Mouse (Mus musculus) ovary, postnatal 14 days (tissue): ENCODE measurements at regions not wholly inside any gene's neighbourhood (a gene's known extent, or its start where the extent isn't known, plus 50 kb on each side); places are given as distances from the start of the nearest gene placed in this dataset.

Source experiments
- DNase-seq: peaks from one replicate; pipeline ENCODE4 v3.0.0; 2022; ENCODE audit warnings: low spot score

DNA sequence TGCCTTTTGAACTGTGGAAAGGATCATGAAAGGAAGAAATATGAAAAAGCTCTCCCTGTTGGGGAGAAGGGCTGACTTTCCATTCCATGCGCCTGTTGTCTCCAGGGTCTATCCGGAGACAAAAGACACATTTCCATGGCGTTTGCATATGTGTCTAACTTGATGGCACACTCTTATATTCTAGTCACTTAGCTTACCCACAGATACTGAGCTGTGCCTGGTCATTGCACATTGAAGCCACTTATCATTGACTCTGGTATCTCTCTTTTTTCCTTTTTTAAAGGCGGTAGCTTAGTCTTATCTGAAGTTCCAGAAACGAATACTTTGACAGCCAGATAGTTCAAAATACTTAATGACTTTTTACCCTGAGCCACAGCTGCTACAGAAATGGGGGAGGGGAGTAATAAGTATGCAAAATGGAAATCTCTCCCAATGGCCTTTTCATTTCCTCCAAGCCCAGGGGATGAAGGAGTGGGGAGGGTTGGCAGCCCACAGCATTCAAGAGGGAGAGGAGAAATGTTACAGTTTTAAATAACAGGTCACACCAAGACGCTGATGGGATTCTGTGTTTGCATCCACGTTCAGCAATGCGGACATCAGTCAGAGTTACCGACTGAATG lies 137.9 kb upstream of the Slc35f3 start:
- no peak for DNase-seq

DNA sequence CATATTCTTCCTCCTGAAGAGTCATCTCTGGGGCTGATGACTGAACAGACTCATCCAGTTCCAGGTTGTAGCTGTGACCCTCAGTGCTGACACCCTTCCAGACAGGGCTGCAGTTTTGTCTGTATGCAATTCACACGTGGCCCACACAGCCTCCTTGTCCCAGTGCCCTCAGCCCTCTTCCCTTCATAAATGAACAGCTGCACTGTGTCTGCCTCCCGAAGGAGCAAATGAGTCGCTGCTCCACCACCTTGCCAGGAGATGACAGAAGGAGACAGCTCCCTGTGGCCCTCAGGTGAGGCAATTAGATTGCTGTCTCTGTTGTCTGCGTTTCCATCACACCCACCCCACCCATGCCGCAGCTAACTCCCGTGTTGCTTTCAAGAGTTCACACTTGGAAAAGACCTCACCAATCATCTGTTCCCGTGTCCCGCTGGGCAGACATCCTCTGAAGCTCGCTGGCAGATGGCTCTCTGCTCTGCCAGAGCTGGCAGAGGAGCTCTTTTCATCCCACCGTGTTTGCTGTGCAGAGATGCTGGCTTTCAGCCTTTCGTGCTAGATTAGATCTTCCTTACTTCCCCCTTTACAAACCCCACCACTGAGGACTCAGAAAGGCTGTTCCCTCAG lies 135.5 kb upstream of the Slc35f3 start:
- DNase-seq = no peak

DNA sequence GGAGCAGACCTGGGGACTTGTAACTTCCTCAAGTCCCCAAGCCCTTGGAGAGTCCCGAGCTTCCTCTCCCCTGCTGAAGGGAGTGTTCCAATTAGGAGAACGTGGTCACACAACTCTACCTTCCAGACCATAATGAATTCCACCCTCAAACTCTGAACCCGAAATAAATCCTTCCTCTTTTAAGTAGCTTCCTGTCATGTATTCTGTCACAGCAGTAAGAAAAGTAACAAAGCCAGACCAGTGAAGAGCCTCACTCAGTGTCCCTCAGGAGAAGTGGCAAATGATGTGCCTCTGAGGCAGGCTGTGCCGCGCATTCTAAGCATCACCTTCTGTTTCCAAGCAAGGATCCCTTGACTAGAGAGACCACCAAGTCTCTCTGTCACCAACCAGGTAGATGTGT lies 134.4 kb upstream of the Slc35f3 start:
- DNase-seq = no peak

DNA sequence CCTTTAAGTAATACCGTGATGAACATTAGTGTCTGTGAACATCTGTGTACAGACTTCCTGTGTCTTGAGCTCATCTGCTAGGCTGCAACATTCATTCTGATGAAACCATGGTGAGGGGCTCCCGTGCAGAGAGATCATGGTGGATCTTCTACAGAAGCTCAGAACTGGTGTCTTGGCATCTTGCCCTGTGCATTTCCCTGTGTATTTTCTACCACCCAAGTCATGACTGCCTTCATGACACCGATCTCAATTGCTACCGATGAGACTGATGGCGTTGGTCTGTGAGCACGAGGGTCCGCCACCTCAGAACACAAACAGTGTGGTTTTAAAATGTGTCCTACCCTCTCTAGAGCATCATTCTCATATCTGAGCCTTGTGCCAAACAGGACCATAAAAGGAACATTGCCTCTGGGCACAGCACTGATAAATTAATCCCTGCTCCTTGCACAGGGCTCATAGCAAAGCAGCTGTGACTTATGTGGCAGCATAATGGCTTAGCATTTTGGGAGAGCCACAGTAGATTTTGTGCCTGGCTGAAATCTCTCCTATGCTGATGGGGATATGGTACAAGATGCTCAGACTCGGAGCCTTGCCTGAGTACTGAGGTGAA lies 132.8 kb upstream of the Slc35f3 start:
- no peak for DNase-seq

DNA sequence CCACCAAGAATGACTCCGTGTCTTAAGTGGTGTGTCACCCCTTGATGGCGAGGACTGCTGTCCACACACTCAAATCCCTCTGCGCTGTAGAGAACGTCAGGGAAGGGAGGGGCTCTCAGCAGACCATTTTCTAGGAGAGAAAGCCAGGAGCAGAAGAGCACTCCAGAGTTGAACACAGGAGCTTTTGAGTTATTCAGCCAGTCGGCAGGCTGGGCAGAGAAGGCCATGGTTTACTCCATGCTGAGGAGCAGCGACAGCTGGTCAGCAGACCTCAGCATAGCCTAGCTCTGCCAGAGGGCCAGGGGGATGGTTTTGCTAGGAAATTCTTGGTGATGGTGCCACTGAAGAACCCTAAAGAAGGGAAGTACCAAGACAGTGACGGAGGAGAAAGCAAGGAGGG lies 132.0 kb upstream of the Slc35f3 start:
- DNase-seq = no peak

DNA sequence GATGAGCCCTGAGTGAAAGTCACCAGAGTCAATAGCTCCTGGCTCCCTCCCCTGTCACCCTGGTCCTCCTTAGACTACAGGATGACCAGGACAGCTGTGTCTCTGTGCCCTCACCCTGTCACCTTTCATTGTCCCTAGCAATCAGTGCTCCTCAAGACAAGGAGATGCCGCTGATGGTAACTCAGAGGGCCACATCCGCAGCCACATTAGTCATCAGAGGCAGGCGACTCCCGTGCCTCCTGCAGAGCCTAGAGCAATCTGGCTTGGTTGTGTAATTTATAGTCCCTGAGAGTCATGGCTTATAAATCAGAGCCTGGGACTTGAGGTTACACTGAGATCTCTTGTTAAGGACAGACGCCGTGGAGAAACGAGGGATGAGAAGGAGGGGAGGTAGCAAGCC lies 123.9 kb upstream of the Slc35f3 start:
- DNase-seq = no peak

DNA sequence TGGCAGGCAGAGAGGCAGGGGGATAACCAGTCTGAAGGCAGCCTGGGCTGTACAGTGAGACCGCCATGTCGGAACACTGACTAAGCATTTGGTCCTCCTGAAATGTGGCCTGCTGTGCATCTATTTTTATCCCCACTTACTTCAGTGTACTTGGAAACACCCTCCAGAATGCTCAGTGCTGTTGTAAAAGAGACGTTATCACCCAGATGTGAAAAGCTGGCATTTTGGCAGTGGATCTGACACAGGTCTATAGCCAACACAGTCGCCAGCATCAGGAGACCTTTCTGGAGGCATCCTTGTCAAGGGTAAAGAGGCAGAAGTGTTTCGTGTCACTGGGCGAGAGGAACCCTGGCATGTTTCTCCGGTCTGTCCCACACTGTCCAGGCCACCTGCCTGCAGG lies 122.1 kb upstream of the Slc35f3 start:
- DNase-seq = no peak

DNA sequence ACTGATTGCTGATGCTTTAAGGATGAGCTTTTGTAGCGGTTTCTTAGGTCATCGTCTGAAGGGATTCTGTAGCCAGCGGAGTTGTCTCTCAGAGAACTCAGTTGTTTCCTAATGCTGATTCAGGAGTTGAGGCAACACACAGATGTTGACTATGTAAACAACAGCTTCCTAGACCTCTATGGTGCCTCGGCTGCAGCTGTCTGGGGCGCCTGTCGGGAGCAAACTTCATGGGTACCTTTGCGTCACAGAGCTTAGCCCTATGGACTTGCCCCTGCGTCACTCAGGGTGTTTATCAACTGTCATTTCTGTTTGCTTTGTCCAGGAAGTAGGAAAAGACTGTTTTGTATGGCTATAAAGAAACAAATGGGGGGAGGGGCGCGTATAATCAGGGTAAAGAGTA lies 120.5 kb upstream of the Slc35f3 start:
- DNase-seq = no peak

DNA sequence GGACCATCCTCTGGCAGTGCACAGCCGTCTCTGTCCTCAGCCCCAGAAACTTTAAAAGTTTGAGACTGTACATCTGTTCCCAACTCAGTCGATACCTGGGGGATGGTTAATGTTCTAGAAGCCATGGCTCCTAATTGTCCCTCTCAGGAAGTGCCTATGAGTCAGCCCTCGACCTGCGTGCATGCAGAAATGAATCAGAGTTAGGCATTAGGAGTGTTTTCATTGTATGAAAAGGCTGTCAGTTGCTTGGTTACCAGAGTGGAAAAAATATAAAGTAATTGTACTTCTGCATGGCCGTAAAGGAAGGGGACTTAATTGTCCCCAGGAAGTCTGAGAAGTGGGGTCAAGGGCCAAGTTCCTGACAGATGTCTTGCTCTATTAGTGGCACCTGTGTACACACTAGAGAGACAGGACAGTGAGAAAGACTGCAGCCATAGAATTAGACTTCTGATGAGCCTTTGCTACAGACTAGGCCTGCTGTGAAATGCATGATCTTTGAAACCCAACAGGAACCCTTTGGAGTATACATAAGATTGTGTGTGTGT lies 109.5 kb upstream of the Slc35f3 start:
- no peak for DNase-seq

DNA sequence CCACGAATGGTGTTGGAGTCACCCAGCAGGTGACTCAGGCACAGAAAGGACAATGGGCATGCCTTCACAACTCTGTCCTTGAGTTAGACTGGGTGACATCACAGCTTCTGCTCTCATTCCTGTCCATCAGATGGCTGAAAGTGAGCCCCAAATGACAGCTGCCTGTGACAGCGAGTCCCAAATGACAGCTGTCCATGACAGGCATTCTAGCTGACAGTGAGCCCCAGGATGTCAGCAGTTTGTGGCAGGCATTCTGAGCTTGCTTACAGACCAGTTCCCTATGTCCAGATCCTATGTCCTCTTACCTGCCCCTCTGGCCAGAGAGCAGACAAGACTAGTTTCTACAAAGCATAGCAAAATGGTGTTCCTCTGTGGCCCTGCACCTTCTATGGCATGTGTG lies 102.7 kb upstream of the Slc35f3 start:
- no peak for DNase-seq

DNA sequence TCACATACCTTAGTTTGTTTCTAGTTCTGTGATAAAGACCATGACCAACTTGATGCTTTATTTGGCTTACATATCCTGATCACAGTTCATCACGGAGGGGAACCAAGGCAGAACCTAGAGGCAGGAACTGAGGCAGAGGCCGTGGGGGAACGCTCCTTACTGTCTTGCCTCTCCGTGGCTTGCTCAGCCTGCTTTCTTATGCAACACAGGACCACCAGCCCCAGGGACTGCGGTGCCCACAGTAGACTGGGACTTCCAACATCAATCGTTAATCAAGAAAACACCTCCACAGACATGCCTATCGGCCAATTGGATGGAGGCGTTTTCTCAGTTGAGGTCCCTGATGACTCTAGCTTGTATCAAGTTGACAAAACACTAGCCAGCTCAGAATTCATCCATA lies 87.8 kb upstream of the Slc35f3 start:
- no peak for DNase-seq

DNA sequence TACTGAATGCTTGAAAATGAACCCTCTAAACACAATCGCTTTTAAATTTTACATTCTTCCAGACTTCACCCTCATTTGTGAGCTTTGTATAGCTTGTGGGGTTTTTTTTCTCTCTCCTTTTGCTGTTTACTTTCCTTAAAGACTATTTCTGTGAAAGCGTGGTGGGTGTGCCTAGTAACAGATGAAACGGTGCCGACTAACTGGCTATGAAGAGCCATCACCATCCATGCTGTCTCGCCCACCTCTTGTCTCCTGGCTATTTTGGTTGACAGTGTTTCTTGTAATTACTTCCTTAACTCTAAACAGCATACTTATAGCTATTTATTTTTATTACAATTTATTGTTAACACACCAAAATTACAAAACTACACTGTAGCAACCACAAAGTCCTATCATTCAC lies 85.6 kb upstream of the Slc35f3 start:
- DNase-seq = no peak

DNA sequence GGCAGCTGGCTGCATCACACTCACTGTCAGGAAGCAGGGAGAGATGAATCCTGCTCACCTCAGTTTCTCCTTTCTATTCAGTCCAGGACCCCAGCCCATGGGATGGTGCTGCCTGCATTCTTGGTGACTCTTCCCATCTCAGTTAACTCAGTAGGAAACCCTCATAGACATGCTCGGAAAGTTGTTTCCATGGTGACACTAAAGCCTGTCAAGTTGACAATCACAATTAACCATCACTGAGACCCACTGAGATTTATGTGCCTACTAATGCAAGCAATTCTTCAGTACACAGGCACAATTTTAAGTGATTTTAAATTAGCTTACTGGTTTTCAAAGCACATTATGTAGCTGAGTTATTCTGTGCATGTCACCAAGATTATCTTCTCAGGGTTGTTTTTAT lies 83.8 kb upstream of the Slc35f3 start:
- DNase-seq = no peak

DNA sequence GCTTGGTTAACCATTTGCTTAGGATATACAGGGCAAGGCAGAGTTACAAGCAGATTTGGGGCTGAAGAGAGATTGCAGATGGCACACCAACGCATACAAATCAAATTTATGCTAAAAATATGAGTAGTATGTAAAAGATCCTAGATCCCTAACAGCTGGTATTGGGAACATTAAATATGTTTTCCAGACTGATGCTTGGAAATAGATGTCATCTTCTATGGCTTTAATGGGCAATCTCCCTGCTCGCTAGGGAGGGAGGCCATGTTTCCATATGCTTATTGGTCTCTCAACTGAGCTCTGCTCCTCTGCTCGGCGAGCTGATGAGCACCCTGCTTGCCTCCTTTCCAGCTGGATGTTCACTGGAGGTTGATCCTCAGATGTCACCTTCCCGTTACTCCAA lies 82.0 kb upstream of the Slc35f3 start:
- no peak for DNase-seq

DNA sequence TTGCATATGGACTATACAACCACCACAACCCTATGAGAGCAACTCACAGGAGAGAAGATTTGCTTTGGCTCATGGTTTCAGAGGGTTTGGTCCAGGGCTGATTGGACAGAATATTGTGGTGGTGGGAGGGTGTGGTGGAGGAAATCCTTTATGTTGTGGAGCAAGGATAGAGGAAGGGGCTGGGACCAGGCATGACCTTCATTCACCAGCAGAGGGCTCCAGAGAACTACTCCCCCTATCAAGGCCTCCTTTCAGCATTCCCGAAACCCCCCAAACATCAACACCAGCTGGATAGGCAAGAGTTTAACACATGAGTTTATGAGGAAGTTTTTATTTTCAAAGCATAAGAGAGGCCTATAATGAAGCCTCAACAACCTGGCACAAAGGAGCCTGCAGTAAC lies 76.7 kb upstream of the Slc35f3 start:
- no peak for DNase-seq

DNA sequence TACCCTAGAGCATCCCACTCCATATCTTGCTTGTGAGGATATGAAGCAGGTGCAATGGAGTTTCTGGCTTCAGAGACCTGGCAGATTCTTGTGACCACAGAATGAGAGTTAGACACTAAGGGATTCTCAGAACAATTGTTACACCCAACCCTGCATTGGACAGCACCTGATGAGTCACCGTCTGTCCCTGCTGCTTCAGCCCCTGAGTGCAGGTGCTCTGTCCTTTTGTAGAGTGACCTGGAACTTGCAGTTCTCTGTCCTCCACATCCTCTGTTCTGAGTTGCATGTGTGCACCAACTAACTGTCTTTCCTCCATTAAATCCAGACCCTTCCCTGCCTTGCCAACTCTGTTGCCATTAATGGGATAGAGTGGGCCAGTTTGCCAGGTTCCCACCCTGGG lies 66.6 kb upstream of the Slc35f3 start:
- no peak for DNase-seq

DNA sequence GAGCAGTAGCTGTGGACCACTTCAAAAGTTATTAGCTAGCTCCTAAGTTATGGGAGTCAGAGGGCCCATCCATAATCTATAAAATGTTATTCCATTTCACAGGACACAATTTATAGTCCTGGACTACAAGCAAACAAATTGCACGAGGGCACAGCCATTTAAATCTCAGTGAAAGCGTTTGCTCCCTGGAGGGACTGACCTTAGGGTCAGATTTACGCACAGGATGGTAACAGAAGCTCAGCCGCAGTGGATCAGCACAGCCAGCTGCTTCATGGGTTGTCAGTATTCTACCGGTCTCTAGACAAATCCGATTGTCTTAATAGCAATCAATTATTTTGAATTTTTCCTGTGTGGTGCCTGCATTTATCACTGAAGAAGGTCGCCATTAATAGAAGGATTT lies 65.8 kb upstream of the Slc35f3 start:
- no peak for DNase-seq

DNA sequence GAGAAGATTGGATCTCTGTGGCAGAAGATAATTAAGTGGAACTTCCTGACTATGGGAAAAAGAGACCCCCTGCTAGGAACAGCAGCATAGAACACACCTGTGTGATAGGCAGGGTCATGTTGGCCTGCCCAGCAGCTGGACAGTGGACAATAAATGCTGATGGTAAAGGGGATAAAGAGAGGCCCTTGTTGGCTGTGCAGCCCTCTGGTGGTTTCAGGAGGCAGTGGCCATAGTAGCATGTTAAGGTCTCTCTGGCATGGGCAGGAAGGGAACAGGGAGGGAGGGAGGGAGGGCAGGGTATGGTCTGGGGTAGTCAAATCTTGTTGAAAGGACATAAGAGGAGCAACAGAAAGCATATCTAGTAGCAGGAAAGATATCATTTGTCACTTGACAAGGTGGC lies 58.7 kb upstream of the Slc35f3 start:
- DNase-seq = no peak

DNA sequence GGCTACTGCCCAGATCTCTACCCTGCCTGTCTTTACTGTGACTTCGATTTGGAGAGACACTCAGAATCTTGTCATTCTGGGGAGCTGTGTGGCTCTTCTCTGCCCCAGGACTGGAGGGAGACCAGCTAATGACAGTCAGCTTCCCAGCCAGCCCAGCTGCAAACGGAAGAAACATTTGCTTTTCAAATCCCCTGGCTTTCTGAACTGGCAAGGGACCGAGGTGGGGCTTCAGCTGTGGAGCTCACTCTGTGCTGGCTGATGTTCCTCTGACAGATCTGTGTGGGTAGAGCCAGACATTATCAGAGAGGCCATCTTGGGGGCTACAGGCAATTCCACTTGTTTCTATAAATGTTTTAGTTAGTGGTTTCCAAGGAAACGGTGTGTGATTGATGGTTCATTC lies 54.0 kb upstream of the Slc35f3 start:
- DNase-seq = no peak
